Mouse (Mus musculus): ENCODE measurements around the gene Tmem18. TPM values are rescaled to one million over a fixed set of nuclear protein-coding genes. Genes with fewer than 3 reads are reported as not detected.

The Tmem18 gene
- 1 to 10 TPM; 6.4 to 6.7 TPM for total RNA-seq (2023)

GRCm38 (mm10) chr12:30584356-30584740 lies at the start of gene Tmem18:
Gene Tmem18, plus strand, starts transcription at chr12:30584426.

Other genes with a start within 250 kb of the Tmem18 start
- not detected for gene Sntg2, start 211.1 kb upstream of the Tmem18 start, total RNA-seq (2023)